Mouse (Mus musculus) forebrain, embryonic 10.5 days (tissue): ENCODE data around the gene Sorcs3. TPM values are rescaled to one million over a fixed set of nuclear protein-coding genes. Genes with fewer than 3 reads are reported as not detected.

Experiments
- DNase-seq: peaks from one replicate; pipeline ENCODE4 v3.0.0-alpha.2; 2017; ENCODE audit warnings: low spot score; ENCODE audit errors: extremely low spot score
- H3K27ac ChIP-seq: fragments of 300-500 bp; sonication (generic); 2 replicates; pipeline ENCODE4 v1.5.1; 2016; ENCODE audit warnings: mild to moderate bottlenecking
- H3K27me3 ChIP-seq: fragments of 300-500 bp; sonication (generic); 2 replicates; pipeline ENCODE4 v1.6.1; 2016; ENCODE audit warnings: mild to moderate bottlenecking; ENCODE audit not compliant: poor library complexity, severe bottlenecking
- H3K36me3 ChIP-seq: fragments of 300-500 bp; sonication (generic); replicated peaks from 2 replicates; pipeline ENCODE4 v1.6.1; 2016; ENCODE audit warnings: mild to moderate bottlenecking, moderate library complexity
- H3K4me1 ChIP-seq: fragments of 300-500 bp; sonication (generic); 2 replicates; pipeline ENCODE4 v1.6.1; 2016
- H3K4me3 ChIP-seq: fragments of 300-500 bp; sonication (generic); 2 replicates; pipeline ENCODE4 v1.5.1; 2016; ENCODE audit warnings: mild to moderate bottlenecking, moderate library complexity
- H3K9me3 ChIP-seq: fragments of 300-500 bp; sonication (generic); 2 replicates; pipeline ENCODE4 v1.6.1; 2016; ENCODE audit warnings: mild to moderate bottlenecking, moderate library complexity
- WGBS: fragments of 180-500 bp; shearing (Covaris S2); methylation state at CpG from one replicate; pipeline ENCODE4 v1.1.7; 2016; 5-methylcytosine and 5-hydroxymethylcytosine counted together
- polyA plus RNA-seq: library from polyadenylated mRNA; unstranded; fragments of >200 nt; fragmentation: Nextera tagmentation; extraction: Ambion mirVana; gene quantifications from 2 replicates; pipeline ENCODE4 v1.2.1, GENCODE M21; 2016

Gene Sorcs3
- polyA plus RNA-seq, 1 experiment from 2014 or later, result 0.71 TPM

- H3K9me3 ChIP-seq, result no peaks in the 10 kb centered on the region
- H3K4me1 ChIP-seq, result peaks cover 17% of the 10 kb centered on the region
- no peaks in the 10 kb centered on the region; the same call in 1 of the 2 replicates for H3K27me3 ChIP-seq
- H3K36me3 ChIP-seq, result no peaks in the 10 kb centered on the region
- DNase-seq, result no peak
- WGBS, result 19% methylated on average over 14 of the region's 14 CpGs
- peak overlapping the region; percentile 12; the same call in 1 of the 2 replicates for H3K4me3 ChIP-seq
- 0 out of 2 replicates have a peak overlapping the region, but pooled peaks have one; percentile 58 for H3K27ac ChIP-seq
These were observed 94.8 kb downstream of the Sorcs3 start for GRCm38 (mm10) chr19:48300440-48301231.

- Histone ChIP-seq H3K4me1 (peaks cover 17% of the 10 kb centered on the region), H3K9me3 (no peaks in the 10 kb centered on the region), H3K4me3 (no peak overlapping the region), H3K36me3 (no peaks in the 10 kb centered on the region), H3K27me3 (no peaks in the 10 kb centered on the region; the same call in 1 of the 2 replicates), H3K27ac (no peak overlapping the region)
- 54% methylated on average over 3 of the region's 3 CpGs for WGBS
- no peak for DNase-seq
These were observed 95.5 kb downstream of the Sorcs3 start for GRCm38 (mm10) chr19:48301300-48301699.

GRCm38 (mm10) chr19:48308341-48308740 lies 102.5 kb downstream of the Sorcs3 start:
- H3K9me3 ChIP-seq, result no peaks in the 10 kb centered on the region
- peaks cover 26% of the 10 kb centered on the region; the same call in 1 of the 2 replicates for H3K27me3 ChIP-seq
- H3K4me1 ChIP-seq, result peaks cover 17% of the 10 kb centered on the region
- H3K36me3 ChIP-seq, result no peaks in the 10 kb centered on the region
- H3K4me3 ChIP-seq, result no peak overlapping the region
- 80% methylated on average over 8 of the region's 8 CpGs for WGBS
- no peak overlapping the region for H3K27ac ChIP-seq
- no peak for DNase-seq

GRCm38 (mm10) chr19:48309531-48310337 lies 103.9 kb downstream of the Sorcs3 start:
- 76% methylated on average over 15 of the region's 15 CpGs for WGBS
- no peak for DNase-seq
- Histone ChIP-seq H3K9me3 (no peaks in the 10 kb centered on the region), H3K36me3 (no peaks in the 10 kb centered on the region), H3K27me3 (peaks cover 26% of the 10 kb centered on the region; the same call in 1 of the 2 replicates), H3K4me3 (no peak overlapping the region), H3K27ac (no peak overlapping the region), H3K4me1 (peaks cover 17% of the 10 kb centered on the region)

- H3K4me3 ChIP-seq, result no peak overlapping the region
- H3K36me3 ChIP-seq, result no peaks in the 10 kb centered on the region
- 65% methylated on average over 6 of the region's 6 CpGs for WGBS
- DNase-seq, result no peak
- no peaks in the 10 kb centered on the region for H3K9me3 ChIP-seq
- H3K27me3 ChIP-seq, result peaks cover 26% of the 10 kb centered on the region; the same call in 1 of the 2 replicates
- H3K27ac ChIP-seq, result no peak overlapping the region
- peaks cover 17% of the 10 kb centered on the region for H3K4me1 ChIP-seq
These were observed 104.5 kb downstream of the Sorcs3 start for GRCm38 (mm10) chr19:48310338-48310710.

GRCm38 (mm10) chr19:48313776-48314175 lies 108.0 kb downstream of the Sorcs3 start:
- Histone ChIP-seq H3K4me3 (no peak overlapping the region), H3K9me3 (no peaks in the 10 kb centered on the region), H3K27me3 (peaks cover 7% of the 10 kb centered on the region; the same call in 1 of the 2 replicates), H3K27ac (no peak overlapping the region), H3K36me3 (no peaks in the 10 kb centered on the region), H3K4me1 (peaks cover 17% of the 10 kb centered on the region)
- 95% methylated on average over 9 of the region's 9 CpGs for WGBS
- no peak for DNase-seq

- Histone ChIP-seq H3K4me1 (peaks cover 4% of the 10 kb centered on the region; the same call in 1 of the 2 replicates), H3K9me3 (no peaks in the 10 kb centered on the region), H3K36me3 (no peaks in the 10 kb centered on the region), H3K4me3 (no peak overlapping the region), H3K27me3 (no peaks in the 10 kb centered on the region), H3K27ac (no peak overlapping the region)
- WGBS, result 62% methylated on average over 6 of the region's 6 CpGs
- no peak for DNase-seq
These were observed 121.3 kb downstream of the Sorcs3 start for GRCm38 (mm10) chr19:48327115-48327514.

GRCm38 (mm10) chr19:48328171-48328570 lies 122.3 kb downstream of the Sorcs3 start:
- 88% methylated on average over 8 of the region's 8 CpGs for whole genome bisulfite sequencing
- H3K27me3 ChIP-seq, result no peaks in the 10 kb centered on the region
- peaks cover 4% of the 10 kb centered on the region; the same call in 1 of the 2 replicates for H3K4me1 ChIP-seq
- H3K36me3 ChIP-seq, result no peaks in the 10 kb centered on the region
- no peaks in the 10 kb centered on the region for H3K9me3 ChIP-seq
- H3K27ac ChIP-seq, result no peak overlapping the region
- no peak for DNase-seq
- H3K4me3 ChIP-seq, result no peak overlapping the region

- no peaks in the 10 kb centered on the region for H3K9me3 ChIP-seq
- H3K4me1 ChIP-seq, result peaks cover 8% of the 10 kb centered on the region; the same call in 1 of the 2 replicates
- H3K27me3 ChIP-seq, result no peaks in the 10 kb centered on the region
- no peak for DNase-seq
- H3K4me3 ChIP-seq, result no peak overlapping the region
- no peaks in the 10 kb centered on the region for H3K36me3 ChIP-seq
- 21% methylated on average over 1 of the region's 1 CpGs for WGBS
- H3K27ac ChIP-seq, result no peak overlapping the region
These were observed 125.8 kb downstream of the Sorcs3 start for GRCm38 (mm10) chr19:48331640-48332039.

GRCm38 (mm10) chr19:48333085-48333484 lies 127.3 kb downstream of the Sorcs3 start:
- Histone ChIP-seq H3K36me3 (no peaks in the 10 kb centered on the region), H3K9me3 (no peaks in the 10 kb centered on the region), H3K4me3 (no peak overlapping the region), H3K27me3 (no peaks in the 10 kb centered on the region), H3K4me1 (0 out of 2 replicates have a peak, but pooled peaks cover 7% of the 10 kb centered on the region), H3K27ac (no peak overlapping the region)
- no peak for DNase-seq
- 84% methylated on average over 2 of the region's 2 CpGs for WGBS

GRCm38 (mm10) chr19:48337461-48337860 lies 131.6 kb downstream of the Sorcs3 start:
- DNase-seq, result no peak
- H3K4me1 ChIP-seq, result 0 out of 2 replicates have a peak, but pooled peaks cover 7% of the 10 kb centered on the region
- H3K36me3 ChIP-seq, result no peaks in the 10 kb centered on the region
- no peak overlapping the region for H3K4me3 ChIP-seq
- 94% methylated on average over 6 of the region's 6 CpGs for WGBS
- no peaks in the 10 kb centered on the region for H3K27me3 ChIP-seq
- H3K27ac ChIP-seq, result no peak overlapping the region
- H3K9me3 ChIP-seq, result no peaks in the 10 kb centered on the region

- no peak for DNase-seq
- H3K36me3 ChIP-seq, result no peaks in the 10 kb centered on the region
- no peaks in the 10 kb centered on the region for H3K27me3 ChIP-seq
- H3K9me3 ChIP-seq, result no peaks in the 10 kb centered on the region
- H3K4me1 ChIP-seq, result peaks cover 8% of the 10 kb centered on the region; the same call in 1 of the 2 replicates
- no peak overlapping the region for H3K4me3 ChIP-seq
- 96% methylated on average over 5 of the region's 5 CpGs for WGBS
- H3K27ac ChIP-seq, result no peak overlapping the region
These were observed 132.3 kb downstream of the Sorcs3 start for GRCm38 (mm10) chr19:48338098-48338497.
